Mouse (Mus musculus) urinary bladder, postnatal 10 days (tissue): ENCODE data around the gene Zfp810.
"Not testable (repeated sequence)": the region's sequence is repeated elsewhere in the genome, so short reads cannot be mapped to it uniquely, and the experiment has no call there.

ENCODE experiments used
- DNase-seq: peaks from one replicate; pipeline ENCODE4 v3.0.0; 2022; ENCODE audit warnings: low spot score

Zfp810 gene

GRCm38 (mm10) chr9:22307156-22307919 is at the start of gene Zfp810:
Gene Zfp810 (minus strand): TSS chr9:22307648.
- DNase-seq: peak; percentile 65

GRCm38 (mm10) chr9:22355919-22356318 is 48.5 kb upstream of the Zfp810 start:
- DNase-seq: no peak

- no peak for DNase-seq
These were observed 46.5 kb upstream of the Zfp810 start for GRCm38 (mm10) chr9:22353901-22354300.

GRCm38 (mm10) chr9:22353465-22353864 is 46.0 kb upstream of the Zfp810 start:
- DNase-seq: no peak

GRCm38 (mm10) chr9:22340331-22340730 is 32.9 kb upstream of the Zfp810 start:
- DNase-seq: no peak

GRCm38 (mm10) chr9:22337217-22337616 is 29.8 kb upstream of the Zfp810 start:
- DNase-seq: no peak

- peak; percentile 28 for DNase-seq
These were observed 20.3 kb upstream of the Zfp810 start for GRCm38 (mm10) chr9:22327475-22328387.

- DNase-seq: no peak
These were observed 19.6 kb upstream of the Zfp810 start for GRCm38 (mm10) chr9:22327099-22327474.

- no peak for DNase-seq
These were observed 17.1 kb upstream of the Zfp810 start for GRCm38 (mm10) chr9:22324579-22324978.

GRCm38 (mm10) chr9:22322381-22323211 is 15.1 kb upstream of the Zfp810 start:
- no peak for DNase-seq

GRCm38 (mm10) chr9:22319109-22319508 is 11.7 kb upstream of the Zfp810 start:
- DNase-seq: no peak

- DNase-seq: not testable (repeated sequence)
These were observed 8.6 kb upstream of the Zfp810 start for GRCm38 (mm10) chr9:22316047-22316446.

GRCm38 (mm10) chr9:22314066-22314465 is 6.6 kb upstream of the Zfp810 start:
- no peak for DNase-seq

GRCm38 (mm10) chr9:22313218-22313617 is 5.8 kb upstream of the Zfp810 start:
- no peak for DNase-seq

GRCm38 (mm10) chr9:22309651-22310050 is 2.2 kb upstream of the Zfp810 start:
- DNase-seq: no peak

GRCm38 (mm10) chr9:22307920-22308262 is 443 bp upstream of the Zfp810 start:
- DNase-seq: not testable (repeated sequence)

GRCm38 (mm10) chr9:22306726-22307125 is 722 bp downstream of the Zfp810 start:
- DNase-seq: no peak

GRCm38 (mm10) chr9:22302199-22302598 is 5.2 kb downstream of the Zfp810 start:
- no peak for DNase-seq

- DNase-seq: no peak
These were observed 28.7 kb downstream of the Zfp810 start for GRCm38 (mm10) chr9:22278733-22279132.

- no peak for DNase-seq
These were observed 38.6 kb downstream of the Zfp810 start for GRCm38 (mm10) chr9:22268886-22269285.

- no peak for DNase-seq
These were observed 44.8 kb downstream of the Zfp810 start for GRCm38 (mm10) chr9:22262611-22263010.

- no peak for DNase-seq
These were observed 45.9 kb downstream of the Zfp810 start for GRCm38 (mm10) chr9:22261594-22261993.
